Mouse (Mus musculus): ENCODE measurements around the gene Il4ra.

DNA sequence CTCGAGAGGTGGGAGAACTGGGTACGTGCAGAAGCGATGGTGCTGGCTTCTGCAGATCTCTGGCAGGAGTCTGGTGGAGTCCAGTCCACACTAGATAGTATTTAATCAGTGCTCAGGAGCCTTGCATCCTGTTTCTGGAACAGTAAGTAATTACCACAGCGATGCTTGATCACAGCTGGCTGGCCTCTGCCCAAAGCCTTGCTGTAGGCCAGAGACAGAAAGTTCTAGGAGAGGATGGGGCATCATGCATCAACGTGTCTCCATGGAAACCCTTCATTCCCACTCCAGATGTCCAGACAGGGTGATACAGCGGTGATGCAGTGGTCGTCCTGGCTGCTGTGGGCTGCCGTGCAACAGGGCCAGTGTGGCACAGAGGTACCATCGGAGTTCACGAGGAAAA is 7.6 kb downstream of the Il4ra start:
- TF ChIP-seq GATA1 (IDR thresholded peaks at IDR 0.05; ENCODE audit: borderline replicate concordance, low read length), result no peak
- no peak for TF ChIP-seq FLI1 (IDR thresholded peaks at IDR 0.05; ENCODE audit: low read length)
